Mouse (Mus musculus) testis, postnatal 14 days (tissue): ENCODE data around the gene Sept9.
"Not testable (repeated sequence)": the region's sequence is repeated elsewhere in the genome, so short reads cannot be mapped to it uniquely, and the experiment has no call there.

Source experiments
- DNase-seq: peaks from one replicate; pipeline ENCODE4 v3.0.0; 2021; ENCODE audit warnings: low spot score

The Sept9 gene

DNA sequence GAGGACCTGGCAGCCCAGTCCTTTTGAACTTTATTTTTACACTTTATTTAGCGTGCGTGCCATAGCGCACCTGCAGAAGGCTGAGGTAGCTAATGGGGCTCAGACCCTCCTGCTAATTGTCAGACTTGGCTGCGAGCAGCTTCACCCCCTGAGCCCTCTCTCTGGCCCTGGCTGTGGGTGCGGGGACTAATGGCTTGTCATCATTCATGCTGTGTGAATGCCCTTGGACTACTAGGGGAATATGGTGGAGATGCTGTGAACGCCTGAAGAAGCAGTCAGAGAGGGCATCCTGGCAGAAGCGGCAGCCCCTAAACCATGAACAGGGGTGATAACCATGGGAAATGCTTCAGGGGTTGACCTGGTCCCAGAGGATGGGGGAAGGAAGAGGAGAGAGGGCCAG is 114.0 kb downstream of the Sept9 start:
- no peak for DNase-seq

DNA sequence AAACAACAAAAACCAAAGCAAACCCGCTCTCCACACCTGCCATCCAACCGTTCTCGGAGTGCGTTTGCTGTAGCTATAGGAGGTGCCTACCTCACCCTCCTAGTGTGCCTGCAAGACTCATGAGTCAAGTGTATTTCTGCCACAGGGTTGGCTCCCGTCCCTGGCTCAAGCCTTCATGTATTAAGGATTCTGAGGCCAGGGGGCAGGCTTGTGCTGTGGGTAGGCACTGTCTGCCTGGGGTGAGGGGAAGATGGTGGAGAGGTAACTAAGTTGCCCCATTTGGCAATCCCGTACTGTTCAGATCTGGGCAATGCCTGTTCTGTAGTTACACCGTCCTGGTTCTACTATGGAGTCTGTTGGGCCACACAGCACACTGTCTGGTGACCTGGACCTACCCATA is 114.6 kb downstream of the Sept9 start:
- DNase-seq = no peak

DNA sequence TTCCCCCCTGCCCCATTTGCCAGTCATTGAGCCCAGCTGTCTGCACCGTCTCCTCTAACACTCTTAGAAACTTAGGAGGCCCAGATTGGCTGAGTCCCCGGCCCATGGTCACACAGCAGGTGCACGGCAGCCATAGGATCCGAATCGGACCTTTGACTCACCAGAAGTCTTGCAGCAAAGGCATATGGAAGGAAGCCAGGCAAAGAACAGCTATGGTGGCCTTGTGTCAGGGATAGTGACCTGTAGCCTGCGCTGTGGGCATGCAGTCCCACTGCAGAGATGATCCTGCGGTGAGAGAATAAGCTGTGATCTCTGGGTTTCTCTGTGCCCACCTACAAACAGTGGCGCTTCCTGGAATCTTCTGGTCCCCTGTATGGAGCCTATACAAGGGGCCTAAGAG is 115.1 kb downstream of the Sept9 start:
- DNase-seq = no peak

DNA sequence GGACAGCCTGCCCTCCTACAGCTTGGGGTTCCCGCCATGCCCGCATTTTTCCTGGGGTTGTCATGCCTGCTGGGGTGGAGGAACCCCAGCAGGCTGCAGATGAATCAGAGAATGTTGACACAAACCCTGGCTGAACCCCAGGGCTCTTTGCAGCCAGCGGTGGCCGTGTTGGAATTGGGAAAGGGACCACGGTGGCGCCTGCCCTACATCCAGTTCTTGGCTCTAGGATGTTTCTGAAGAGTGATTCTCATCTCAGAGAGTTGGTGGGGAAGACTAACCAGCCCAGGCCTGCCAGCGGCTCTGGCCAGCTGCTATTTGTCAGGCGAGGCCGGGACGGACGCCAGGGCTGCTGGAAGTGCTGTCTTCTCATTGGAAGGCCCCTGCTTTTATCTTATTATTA is 115.8 kb downstream of the Sept9 start:
- no peak for DNase-seq

DNA sequence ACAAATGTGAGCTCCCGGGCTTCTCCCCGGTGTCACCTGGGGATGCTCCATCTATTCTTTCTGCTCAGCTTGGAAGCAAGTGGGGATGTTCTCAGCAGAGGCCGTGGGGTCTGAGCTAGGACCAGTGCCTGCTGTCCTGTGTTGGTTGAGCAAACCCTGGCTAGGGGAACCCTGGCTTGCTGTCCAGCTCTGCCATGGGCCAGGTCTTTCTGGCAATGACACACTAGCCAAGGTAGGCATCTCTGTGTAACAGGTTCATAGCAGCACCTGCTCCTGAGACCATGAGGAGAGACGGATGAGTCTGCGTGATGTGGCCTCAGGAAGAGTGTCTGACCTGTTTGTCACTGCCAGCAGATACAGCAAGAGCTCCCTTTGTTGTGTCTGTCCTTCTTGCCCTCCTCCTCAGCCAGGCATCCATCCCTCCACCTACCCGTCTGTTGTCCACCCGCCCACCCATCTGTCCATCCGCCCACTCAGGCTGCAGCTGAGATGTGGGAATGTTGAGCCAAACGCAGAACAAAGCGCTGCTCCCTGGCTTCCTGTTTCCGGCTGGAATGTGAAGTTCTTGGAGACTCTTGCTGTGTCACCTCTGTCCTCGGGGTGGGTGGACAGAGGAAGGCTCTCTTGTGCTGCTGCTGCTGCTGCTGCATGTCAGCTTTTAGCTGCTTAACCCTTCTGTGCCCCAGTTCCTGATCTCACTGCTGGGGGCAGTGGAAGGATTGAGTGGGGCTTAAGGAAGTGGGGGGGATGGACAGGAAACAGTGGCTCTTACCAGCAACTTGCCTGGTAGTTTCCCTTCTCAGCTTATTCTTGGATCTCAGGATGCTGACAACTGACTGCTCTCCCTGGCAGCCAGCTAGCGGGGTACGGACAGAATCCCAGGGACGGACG is 117.2 kb downstream of the Sept9 start:
- DNase-seq = no peak

DNA sequence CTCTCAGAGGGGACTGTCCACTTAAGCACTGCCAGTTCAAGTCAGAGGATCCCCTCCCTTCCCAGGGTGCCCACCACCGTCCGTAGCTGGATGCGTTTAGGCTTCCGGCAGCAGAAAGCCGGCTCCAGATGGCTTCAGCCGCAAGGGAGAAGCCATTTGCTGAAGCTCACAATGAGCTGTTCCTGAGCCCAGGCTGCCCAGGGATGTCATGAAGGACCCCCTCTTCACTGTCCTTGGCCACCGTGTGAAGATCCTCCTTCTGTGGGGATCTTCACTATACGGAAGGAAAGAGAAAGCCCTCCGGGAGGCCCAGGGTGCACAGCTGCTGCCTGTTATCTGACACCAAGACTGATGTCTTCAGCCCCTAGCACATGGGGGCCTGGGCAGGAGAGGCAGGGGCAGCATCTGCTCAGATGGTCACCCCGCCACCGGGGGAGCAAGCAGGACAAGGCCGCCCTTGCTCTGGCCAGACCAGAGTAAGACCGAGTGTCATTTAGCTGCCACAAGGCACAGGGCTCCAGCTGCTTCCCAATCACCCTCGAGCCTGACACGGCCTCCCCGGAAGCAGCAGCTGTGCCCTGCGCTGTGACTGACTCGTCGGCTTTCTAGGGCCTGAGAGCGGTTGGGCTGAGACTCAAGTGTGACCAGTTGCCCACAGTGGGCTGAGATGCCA is 118.1 kb downstream of the Sept9 start:
- no peak for DNase-seq

DNA sequence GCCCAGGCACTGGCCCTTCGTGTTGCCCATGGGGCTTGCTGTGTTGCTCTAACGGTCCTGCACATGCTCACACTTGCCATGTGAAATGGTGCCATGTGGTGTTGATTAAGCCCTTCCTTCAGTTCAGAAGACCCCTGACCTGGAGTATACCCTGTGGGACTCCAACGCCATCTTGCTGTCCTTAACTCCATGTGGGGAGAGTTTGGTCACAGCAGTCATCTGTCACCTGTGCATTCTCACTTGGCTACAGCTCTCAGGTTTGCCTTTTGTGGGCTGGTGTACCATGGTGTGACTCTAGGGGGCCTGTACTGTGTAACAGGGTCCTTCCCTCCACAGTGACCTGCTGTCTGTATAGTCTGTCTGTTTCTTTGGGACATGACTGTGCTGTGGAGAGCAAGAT is 118.7 kb downstream of the Sept9 start:
- no peak for DNase-seq

DNA sequence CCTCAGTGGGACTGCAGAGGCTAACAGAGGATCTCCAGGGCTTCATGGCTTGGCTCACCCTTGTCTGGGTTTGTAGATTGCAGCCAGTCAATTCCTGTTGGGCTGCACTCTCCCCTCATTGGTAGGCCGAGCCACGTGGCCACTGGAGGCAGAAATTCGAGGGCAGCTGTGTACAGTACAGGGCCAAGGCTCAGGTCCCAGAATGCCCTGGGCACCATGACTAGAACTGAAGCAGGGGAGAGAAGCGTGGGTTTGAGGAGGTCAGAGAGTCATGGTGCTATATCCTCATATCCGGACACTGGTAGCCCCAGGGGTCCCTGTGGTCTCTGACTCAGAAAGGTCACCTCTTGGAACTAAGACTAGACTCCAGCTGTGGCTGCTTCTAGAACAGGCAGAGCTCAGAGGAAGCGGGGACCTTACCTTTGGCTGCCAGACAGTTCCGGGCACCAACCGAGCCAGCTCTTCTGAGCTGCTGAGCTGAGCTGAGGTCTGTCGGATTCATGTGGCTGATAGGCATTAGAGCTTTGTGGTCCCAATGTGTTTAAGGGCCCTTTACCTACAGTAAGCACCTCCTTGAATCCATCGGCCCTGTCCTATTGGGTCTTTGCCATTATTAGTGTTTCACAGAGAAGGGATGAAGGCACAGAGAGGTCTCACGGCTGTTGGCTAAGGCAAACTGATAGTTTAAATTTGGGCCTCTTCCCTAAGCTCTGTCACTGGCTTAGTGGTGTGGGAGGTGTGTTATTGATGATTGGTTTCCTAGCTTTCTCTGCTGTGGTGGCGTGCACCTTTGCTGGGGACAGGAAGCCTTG is 119.5 kb downstream of the Sept9 start:
- DNase-seq = no peak

DNA sequence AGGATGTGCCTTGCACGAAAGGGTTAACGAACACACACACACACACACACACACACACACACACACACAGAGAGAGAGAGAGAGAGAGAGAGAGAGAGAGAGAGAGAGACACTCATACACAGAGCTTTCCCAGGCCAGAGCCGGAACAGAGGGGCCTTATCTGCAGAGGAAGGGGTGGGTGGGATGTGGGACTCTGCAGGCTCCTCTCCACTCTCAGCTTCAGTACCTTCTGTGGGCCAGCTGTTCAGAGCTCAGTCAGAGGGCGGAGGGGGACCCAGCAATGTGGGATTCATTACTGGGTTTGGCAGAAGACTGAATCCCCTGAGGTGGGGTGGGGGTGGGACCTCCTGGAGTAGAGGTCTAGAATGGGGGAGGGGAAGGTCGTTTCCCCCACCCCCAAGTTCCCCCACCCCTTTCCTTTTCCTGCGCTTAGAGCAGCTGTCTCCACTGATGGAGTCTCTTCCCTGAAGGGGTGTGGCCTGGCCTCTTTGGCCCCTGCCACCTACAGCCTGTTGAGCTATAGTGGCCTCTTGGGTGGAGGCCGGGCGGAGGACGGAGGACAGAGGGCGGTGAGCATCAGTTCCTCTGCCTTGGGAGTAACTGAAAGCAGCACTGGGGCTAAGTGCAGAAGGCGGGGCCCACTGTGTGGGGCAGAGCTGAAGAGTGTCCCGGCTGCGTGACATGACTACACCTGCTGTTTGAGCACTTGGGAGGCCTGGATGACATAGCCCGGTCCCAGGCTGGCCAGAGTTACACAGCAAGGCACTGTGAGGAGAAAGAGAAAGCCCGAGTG is 120.3 kb downstream of the Sept9 start:
- no peak for DNase-seq

DNA sequence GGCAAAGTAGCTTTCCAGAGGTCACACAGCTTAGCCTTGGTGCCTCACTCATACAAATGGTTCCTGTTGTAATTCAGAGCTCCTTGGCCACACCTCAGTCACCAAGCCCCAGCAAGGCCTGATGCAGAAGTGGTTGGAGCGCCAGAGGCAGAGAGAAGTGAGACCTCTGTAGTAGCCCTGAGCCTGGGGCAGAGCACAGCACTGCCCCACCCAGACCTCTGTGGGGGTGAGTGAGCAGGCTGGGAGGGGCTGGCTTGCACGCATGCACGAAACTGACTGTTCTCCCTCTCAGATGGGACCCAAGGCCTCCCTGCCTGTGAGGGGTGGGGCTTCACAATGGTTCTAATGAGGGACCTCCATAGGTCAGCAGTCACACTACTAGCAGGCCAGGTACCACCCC is 121.0 kb downstream of the Sept9 start:
- DNase-seq = no peak

DNA sequence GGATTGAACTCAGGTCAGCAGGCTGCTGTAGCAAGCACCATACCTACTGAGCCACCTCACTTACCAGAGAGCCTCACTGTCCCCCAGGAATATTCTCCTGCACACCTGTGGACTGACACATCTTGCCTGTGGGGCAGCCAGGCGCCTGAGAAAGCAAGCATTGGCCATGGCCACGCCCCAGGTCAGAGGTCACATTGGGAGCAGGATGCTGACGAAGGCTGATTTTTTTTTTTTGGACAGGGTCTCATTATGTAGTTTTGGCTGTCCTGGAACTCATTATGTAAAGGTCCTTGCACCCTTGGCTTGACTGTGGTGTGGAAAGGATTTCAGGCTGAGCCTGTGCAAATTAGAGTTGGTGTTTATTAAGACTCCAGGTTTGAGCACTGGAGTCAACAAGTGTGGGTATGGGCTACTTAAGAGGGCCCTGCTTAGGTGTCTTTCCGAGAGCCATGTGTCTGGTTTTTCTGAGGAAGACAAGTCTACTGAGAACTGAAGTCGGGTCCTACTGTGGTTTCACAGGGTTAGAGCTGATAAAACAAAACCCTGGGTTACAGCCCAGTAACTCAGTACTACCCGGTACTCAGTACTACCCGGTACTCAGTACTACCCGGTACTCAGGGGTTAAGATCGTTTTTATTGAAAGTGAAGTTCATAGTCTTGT is 122.0 kb downstream of the Sept9 start:
- no peak for DNase-seq

DNA sequence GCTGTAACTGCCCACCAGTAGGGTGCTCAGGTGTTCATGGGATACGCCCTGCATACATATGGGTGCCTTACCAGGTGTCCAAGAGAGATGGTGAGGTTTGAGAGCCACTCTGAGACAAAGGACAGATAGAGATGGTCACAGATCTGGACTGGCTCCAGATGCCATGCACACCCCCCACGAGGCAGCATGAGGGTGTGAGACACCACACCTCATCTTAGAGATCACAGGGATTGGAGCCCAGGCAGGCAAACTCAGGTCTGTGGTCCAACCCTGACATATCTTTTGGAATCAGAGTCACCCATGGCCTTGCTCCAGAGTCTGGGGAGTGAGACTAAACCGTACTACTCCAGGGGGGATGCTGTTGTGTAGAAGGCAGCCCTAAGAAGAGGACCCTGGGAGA is 122.8 kb downstream of the Sept9 start:
- no peak for DNase-seq

DNA sequence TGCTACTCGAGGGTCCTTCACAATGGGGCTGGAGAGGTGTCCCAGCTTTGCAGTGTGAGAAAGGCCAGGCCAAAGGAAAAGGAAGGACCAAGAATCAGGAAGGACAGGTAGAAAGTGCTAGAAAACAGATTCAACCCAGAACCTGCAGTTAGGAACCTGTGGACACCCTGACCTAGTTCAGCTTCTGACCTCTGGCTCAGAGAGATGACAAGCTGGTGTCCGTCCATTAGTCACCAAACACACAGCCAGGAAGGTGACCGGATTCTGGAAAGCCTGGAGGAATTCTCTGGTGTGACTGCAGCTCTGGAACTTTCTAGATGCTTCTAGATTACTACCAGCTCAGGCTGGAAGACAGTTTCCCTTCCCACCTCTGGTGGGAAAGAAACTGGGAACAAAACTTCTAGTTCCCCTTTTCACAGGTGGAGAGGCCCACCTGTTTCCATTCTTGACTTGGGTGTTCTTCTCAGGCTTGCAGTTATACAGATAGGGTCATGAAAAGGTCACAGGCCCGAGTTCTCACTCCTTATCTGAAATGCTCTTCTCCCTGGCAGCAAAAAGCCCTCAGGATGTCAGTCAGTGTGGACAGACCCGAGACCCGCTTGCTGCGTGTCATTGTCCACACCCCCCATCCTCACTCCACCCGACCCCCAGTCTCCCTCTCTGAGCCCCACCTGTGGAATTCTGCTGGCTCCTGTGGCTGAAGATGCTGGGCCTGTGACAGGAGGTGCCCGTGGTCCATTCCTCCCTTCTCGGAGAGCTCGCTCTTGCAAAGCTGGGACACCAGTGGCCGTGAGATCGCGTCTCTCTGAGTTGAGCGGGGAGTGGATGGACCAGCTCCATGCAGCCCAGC is 123.5 kb downstream of the Sept9 start:
- DNase-seq = no peak

DNA sequence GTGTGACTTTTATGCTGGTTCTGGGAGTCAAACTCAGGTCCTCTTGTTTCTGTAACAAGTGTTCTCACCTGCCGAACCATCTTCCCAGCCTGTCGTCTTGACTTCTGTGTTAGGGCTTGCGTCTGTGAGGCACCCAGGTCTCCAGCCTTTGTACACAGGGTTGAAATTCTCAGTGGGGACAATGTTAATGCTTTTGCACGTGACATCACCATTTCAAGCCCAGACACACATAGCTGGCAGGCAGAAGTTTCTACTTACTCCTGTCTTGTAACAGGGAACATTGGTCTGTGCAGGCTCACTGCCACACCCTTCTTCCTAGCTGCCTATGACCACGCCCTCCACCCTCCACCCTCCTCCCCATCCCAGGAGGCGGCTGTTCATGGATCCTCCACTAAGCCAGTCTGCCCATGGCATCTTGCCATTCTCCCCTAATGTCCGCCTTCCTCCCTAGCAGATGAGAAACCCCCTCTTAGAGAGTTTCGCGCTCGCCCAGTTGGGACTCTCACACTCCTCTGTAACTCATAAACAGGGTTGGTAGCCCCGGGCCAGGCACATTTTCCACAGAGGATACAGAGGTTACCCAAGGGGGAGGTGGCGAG is 124.6 kb downstream of the Sept9 start:
- DNase-seq = no peak

DNA sequence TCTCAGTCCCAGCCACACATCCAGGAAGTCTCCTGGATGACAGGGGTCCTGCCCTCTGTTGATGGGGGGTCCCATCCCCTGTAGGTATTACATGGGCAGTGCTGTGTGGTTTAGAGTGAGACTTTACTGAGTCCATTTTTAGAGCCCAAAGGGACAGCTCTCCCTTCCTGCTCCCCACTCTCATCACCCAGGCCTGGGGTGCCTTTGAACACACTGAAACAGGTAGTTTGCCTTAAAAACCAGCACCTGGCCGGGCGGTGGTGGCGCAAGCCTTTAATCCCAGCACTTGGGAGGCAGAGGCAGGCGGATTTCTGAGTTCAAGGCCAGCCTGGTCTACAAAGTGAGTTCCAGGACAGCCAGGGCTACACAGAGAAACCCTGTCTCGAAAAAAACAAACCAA is 125.3 kb downstream of the Sept9 start:
- DNase-seq = not testable (repeated sequence)

DNA sequence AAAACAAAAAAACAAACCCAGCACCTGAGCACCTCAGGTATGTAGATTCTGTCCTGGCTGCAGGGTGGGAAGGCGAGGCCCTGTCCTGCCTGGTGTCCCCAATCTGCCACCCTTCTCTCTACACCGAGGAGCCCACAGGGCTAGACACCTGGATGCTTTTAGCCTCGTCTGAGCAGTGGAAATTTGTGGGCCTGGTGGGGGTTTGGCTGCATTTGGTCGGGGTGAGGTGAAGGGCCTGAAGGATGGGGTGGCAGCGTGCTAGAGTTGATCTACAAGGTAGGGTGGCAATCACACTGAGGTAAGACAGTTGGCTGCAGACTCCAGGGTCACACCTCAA is 125.6 kb downstream of the Sept9 start:
- DNase-seq = no peak

DNA sequence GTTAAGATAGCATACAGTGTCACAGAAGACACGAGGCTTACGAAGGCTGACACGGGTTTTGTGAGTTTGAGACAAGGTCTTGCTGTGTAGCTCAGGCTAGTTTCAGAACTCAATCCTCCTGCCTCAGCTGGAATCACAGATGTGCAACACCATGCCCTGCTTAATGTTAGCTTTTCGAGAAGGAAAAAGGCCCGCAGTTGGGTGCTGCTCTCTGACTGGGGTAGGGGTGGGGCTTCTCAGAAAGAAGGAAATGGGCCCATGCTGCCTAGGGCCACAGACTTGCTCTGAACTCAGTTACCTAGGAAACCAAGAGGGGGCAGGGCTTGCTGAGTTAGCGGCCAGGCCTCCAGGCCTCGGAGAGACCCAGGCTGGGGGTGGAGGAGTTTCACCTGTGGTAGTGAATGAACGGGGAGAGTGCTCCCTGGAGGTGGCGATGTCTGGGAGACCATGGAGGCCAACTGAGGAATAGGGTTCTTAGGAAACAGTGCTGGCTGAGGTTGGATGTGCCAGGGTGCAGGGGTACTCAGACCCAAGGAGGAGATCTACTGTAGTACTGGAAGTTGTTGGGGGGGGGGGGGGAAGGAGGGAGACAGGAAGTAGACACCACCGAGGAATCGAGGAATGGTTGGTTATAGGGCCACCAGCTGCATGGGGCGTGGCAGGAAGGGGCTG is 126.1 kb downstream of the Sept9 start:
- no peak for DNase-seq

DNA sequence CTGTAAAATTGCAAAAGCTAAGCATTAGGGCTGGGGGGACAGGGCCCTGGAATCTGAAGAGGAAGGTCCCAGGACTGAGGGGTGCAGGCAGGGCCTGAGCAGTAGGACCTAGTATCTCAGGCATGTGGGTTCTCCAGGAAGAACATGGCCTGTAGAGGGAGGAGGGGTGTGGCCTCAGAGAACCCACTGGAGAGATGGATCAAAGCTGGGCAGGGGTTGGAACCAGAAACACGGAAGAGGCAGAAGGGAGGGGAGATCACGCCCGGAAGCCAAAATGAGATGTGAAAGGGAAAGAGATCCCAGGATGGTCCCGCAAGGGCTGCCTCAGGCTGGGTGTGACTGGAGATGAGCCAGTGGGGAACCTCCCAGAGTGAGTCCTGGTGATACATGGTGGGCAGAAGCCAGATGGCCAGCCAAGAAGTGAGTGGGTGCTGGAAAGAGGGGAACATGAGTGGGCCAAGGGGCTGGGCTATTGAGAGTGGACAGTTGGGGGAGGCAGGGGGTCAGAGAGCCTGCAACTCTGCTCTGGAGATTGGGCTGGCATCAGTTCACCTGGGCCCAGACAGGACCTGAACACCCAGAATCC is 126.8 kb downstream of the Sept9 start:
- no peak for DNase-seq
